Mouse (Mus musculus): ENCODE results near the gene Midn.

The Midn gene

DNA sequence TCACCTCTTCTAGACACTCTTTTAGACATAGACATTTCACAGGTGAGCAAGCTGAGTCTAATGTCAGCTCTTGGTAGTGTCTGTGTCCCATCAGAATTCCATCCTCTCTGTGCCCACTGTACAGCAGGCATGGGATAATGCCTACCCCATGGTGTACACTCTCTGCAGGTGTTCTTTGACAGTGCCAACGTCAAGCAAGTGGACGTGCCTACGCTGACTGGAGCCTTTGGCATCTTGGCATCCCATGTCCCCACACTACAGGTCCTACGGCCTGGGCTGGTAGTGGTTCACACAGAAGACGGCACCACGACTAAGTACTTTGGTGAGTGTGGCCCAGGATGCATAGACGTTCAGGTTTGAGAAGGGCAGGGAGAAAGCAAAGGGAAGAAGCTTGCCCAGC, 4.4 kb upstream of the Midn start:
- DNase-seq (ENCODE audit: low read depth, low spot score), result no peak

GRCm38 (mm10) chr10:80144159-80144558, 3.9 kb upstream of the Midn start:
- DNase-seq (ENCODE audit: low read depth, low spot score), result no peak

- peak; percentile 70 for DNase-seq (ENCODE audit: low read depth, low spot score)
These were observed 2.9 kb upstream of the Midn start for GRCm38 (mm10) chr10:80144864-80145838.

DNA sequence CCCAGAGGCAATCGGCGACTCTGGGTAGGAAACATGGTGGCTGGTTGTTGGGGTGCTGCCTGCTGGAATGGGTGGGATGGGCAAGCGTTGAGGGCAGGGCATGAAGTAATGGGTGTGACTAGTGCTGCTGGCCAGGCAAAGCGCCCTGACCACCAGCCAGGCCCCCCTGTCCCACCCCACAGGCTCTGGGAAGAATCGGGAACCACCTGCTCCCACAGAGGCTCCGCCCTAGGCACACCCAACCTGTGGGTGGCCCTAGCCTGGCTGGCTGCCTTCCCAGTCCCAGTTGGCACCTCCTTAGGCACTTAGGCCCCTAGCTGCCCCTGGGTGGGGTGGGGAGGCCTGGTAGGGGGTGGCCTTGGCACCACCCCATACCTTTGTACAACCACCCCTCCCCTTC, 2.2 kb upstream of the Midn start:
- no peak for DNase-seq (ENCODE audit: low read depth, low spot score)

- DNase-seq (ENCODE audit: low read depth, low spot score), result no peak
These were observed 1.5 kb upstream of the Midn start for GRCm38 (mm10) chr10:80146568-80147011.

DNA sequence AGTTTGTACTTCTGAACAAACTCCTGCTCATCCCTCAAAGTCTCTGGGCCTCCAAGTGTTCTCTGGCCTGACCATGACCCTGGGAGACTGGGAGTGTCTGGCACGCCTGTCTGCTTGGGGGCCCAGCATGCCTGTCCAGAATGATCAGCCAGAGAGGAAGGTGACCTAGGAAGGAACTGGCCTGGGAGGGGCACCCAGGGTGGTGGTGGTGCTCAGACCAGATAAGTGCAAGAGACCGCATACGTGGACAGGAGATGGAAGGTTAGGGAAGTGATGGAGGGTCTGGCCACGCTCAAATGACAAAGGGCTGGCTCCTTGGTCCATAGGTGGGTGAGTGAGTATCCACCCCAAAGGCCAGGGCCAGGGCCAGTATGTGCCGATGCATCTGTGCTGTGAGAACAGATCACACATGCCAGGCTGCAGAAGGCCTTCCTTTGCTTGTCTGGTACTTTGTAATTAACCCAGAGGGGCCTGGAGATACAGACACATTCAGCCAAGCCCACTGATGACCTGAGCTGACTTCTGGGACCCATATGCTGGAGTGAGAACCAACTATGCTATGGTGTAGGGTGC, 840 bp upstream of the Midn start:
- no peak for DNase-seq (ENCODE audit: low read depth, low spot score)

- DNase-seq (ENCODE audit: low read depth, low spot score), result peak; percentile 93
These were observed 678 bp downstream of the Midn start for GRCm38 (mm10) chr10:80148610-80149290.

DNA sequence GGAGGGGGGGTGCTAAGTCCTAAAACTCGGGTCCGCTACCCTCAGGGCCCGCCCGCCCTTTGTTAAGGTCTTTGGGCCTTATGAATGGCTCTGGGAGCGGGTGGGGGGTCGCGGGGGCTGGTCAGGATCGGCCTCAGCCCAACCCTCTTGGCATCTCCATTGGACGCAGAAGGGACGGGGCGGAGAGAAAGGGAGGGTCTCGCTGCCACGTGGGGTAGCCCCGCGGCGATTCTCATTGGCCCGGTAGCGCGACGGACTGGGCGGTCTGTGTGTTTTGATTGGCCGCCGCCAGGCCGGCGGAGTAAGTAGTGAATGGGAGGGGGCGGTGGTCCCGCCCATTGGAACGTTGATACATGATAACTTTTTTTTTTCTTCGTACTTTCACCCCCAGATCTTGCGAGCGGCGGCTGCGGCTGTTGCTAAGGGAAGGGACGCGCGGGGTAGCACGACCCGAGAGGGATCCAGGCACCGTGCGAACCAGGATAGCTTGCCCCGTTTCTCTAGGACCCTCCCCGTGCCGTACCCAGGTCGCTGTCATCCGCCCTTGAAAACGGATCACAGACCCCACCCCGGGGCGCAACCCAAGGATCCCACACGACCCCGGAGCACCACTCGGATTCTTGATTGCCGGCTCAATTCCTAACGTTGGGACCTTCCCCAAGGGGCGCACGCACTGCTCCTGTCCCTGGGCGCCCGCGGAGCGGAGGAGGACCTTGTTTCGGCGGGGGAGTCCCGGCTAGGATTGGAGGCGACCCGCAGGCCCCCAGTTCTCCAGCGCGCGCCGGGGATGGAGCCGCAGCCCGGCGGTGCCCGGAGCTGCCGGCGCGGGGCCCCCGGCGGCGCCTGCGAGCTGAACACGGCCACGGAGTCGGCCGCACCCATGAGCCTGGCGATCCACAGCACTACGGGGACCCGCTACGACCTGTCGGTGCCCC, 1.5 kb downstream of the Midn start:
- peak; percentile 97 for DNase-seq (ENCODE audit: low read depth, low spot score)

GRCm38 (mm10) chr10:80150226-80151210, 2.4 kb downstream of the Midn start:
- no peak for DNase-seq (ENCODE audit: low read depth, low spot score)

GRCm38 (mm10) chr10:80151211-80152034, 3.4 kb downstream of the Midn start:
- DNase-seq (ENCODE audit: low read depth, low spot score), result no peak

- peak; percentile 62 for DNase-seq (ENCODE audit: low read depth, low spot score)
These were observed 4.2 kb downstream of the Midn start for GRCm38 (mm10) chr10:80152071-80152872.

GRCm38 (mm10) chr10:80152873-80153260, 4.8 kb downstream of the Midn start:
- DNase-seq (ENCODE audit: low read depth, low spot score), result no peak

DNA sequence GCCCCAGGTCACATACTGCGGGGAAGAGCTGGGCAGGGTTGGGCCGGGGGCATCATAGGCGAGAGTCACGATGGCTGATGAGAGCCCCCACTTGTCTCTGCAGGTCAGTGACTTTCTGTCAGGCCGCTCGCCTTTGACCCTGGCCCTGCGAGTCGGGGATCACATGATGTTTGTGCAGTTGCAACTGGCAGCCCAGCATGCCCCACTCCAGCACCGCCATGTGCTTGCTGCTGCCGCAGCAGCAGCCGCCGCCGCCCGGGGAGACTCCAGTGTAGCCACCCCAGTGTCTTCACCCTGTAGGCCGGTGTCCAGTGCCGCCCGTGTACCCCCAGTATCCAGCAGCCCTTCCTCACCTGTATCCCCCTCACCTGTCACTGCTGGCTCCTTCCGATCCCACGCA, 5.6 kb downstream of the Midn start:
- DNase-seq (ENCODE audit: low read depth, low spot score), result no peak

DNA sequence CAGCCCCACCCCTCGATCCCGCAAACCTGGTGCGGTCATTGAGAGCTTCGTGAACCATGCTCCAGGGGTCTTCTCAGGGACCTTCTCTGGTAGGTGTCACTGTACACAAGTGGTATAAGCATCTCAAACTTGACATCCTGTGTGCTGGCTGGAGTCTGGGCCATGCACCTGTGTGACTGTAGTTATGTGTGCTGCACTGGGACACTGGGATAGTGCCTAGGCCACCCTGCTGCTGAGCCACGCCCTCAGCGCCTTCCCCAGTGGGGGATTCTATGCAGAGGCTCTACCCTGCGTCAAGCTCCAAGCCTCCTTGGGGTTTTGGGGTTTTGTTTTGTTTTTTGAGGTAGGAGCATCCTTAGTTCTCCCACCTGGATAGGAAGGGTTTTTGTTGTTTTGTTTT, 6.3 kb downstream of the Midn start:
- DNase-seq (ENCODE audit: low read depth, low spot score), result no peak

DNA sequence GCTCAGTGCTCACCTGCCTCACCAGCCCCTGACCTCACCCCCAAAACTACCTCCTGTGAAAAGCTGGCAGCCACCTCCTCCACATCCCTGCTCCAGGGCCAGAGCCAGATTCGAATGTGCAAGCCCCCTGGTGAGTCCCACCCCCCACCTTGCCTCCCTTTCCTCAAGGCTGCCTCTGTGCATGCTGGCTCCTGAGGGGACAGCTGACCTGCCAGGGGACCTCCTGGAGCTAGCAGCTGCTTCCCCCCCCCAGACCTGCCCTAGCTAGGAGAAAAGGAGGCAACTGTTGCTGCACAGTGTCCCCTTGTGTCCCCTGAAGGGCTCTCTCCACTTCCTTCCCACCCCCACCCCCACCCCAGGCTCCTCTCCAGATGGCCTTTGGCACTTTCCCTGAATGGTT, 7.2 kb downstream of the Midn start:
- DNase-seq (ENCODE audit: low read depth, low spot score), result no peak

- DNase-seq (ENCODE audit: low read depth, low spot score), result no peak
These were observed 8.1 kb downstream of the Midn start for GRCm38 (mm10) chr10:80156002-80156751.

DNA sequence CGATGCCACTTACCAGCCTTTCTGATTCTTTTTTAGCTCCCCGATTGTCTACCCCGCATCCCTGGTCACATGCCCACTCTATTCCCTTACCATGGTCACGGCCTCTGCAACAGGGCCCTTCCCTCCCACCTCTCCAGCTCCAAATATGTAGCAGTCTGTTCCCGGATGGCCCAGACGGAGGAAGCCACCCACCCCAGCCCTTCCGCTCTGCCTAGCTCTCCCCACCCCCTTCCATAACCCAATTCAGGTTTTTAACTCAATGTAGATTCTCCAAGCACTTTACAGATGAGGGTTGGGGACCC, 8.6 kb downstream of the Midn start:
- no peak for DNase-seq (ENCODE audit: low read depth, low spot score)
